Mouse (Mus musculus): Measurements from ENCODE around the gene Fyn.

GRCm38 (mm10) chr10:39418395-39418794, 49.7 kb downstream of the Fyn start:
- TF ChIP-seq CTCF (IDR thresholded peaks at IDR 0.05; ENCODE audit: low read depth) (no peak), EP300 (IDR thresholded peaks at IDR 0.05; ENCODE audit: low read depth) (no peak)
